In genomic region chr11:6769437-6769765, GRCm38 (mm10) we compare ENCODE assay signal across 13 mouse cellular contexts.
DNase-seq lines count a peak whose midpoint lies in the region; ATAC-seq lines count a peak whose summit lies in the region.
"Had no signal": no experiment of that assay in that cellular context is flagged by ENCODE, and none has a peak within 500 bp of the region (broad histone marks: within the 10 kb centered on the region; RNA-seq: fewer than 3 reads in every experiment).

No protein-coding gene starts in this region.

- H3K36me3 ChIP-seq in midbrain, embryonic 13.5 days, result no peaks in the 10 kb centered on the region
- H3K36me3 ChIP-seq in midbrain, embryonic 14.5 days (ENCODE audit: control insufficient read depth, insufficient read depth, low read length), result no peaks in the 10 kb centered on the region
- H3K36me3 ChIP-seq: embryonic facial prominence, embryonic 12.5 days; embryonic facial prominence, embryonic 15.5 days; forebrain, embryonic 12.5 days; hindbrain, embryonic 13.5 days had no signal

- H3K4me3 ChIP-seq in midbrain, embryonic 13.5 days (replicated peaks), result no peak overlapping the region
- no peak overlapping the region for H3K4me3 ChIP-seq in midbrain, embryonic 14.5 days (replicated peaks; ENCODE audit: low read depth, low read length)
- H3K4me3 ChIP-seq: embryonic facial prominence, embryonic 12.5 days; embryonic facial prominence, embryonic 15.5 days; forebrain, embryonic 12.5 days; hindbrain, embryonic 13.5 days had no signal

- H3K27ac ChIP-seq in midbrain, embryonic 13.5 days, result no peak overlapping the region
- no peak overlapping the region for H3K27ac ChIP-seq in midbrain, embryonic 14.5 days (replicated peaks; ENCODE audit: low read depth, low read length)
- H3K27ac ChIP-seq: embryonic facial prominence, embryonic 12.5 days; embryonic facial prominence, embryonic 15.5 days; forebrain, embryonic 12.5 days; hindbrain, embryonic 13.5 days; hindbrain, postnatal 0 days had no signal

- 0 out of 2 replicates have a peak, but pooled peaks have one; percentile 4 for ATAC-seq in midbrain, embryonic 13.5 days
- ATAC-seq in midbrain, embryonic 14.5 days (ENCODE audit: low FRiP score, low TSS enrichment), result no peak
- ATAC-seq in megakaryocyte-erythroid progenitor cell, adult 5-6 weeks (replicated peaks; ENCODE audit: low FRiP score, low TSS enrichment, poor library complexity, severe bottlenecking), result 0 out of 2 replicates have a peak, but pooled peaks have one; percentile 26

- no peaks in the 10 kb centered on the region for H3K9me3 ChIP-seq in midbrain, embryonic 13.5 days
- no peaks in the 10 kb centered on the region for H3K9me3 ChIP-seq in midbrain, embryonic 14.5 days (ENCODE audit: control insufficient read depth, low read length)
- H3K9me3 ChIP-seq: embryonic facial prominence, embryonic 15.5 days; hindbrain, embryonic 13.5 days had no signal

- DNase-seq in heart, adult 11 months, result peak; percentile 71
- DNase-seq in heart, postnatal 10 days, result no peak
- DNase-seq in midbrain, embryonic 14.5 days, result no peak
- DNase-seq in testis, postnatal 10 days (ENCODE audit: low spot score), result peak; percentile 31
- no peak for DNase-seq in gastrocnemius, adult 18-20 months (ENCODE audit: low spot score)

- peaks cover 2% of the 10 kb centered on the region; the same call in 1 of the 2 replicates for H3K27me3 ChIP-seq in midbrain, embryonic 13.5 days
- H3K27me3 ChIP-seq in midbrain, embryonic 14.5 days (ENCODE audit: control insufficient read depth, insufficient read depth, low read length), result peaks cover 5% of the 10 kb centered on the region; the same call in 1 of the 2 replicates
- H3K27me3 ChIP-seq: embryonic facial prominence, embryonic 12.5 days; embryonic facial prominence, embryonic 15.5 days; forebrain, embryonic 12.5 days had no signal

- no peaks in the 10 kb centered on the region for H3K4me1 ChIP-seq in midbrain, embryonic 13.5 days (replicated peaks)
- no peaks in the 10 kb centered on the region for H3K4me1 ChIP-seq in midbrain, embryonic 14.5 days (ENCODE audit: control insufficient read depth, insufficient read depth, low read length)
- H3K4me1 ChIP-seq: embryonic facial prominence, embryonic 15.5 days; forebrain, embryonic 12.5 days; hindbrain, embryonic 13.5 days had no signal

- no peak overlapping the region for H3K4me2 ChIP-seq in midbrain, embryonic 13.5 days (replicated peaks)
- H3K4me2 ChIP-seq in midbrain, embryonic 14.5 days (ENCODE audit: low read length), result no peak overlapping the region
- H3K4me2 ChIP-seq: embryonic facial prominence, embryonic 12.5 days; embryonic facial prominence, embryonic 15.5 days; heart, embryonic 11.5 days; hindbrain, embryonic 13.5 days had no signal

- 85% methylated on average over 7 of the region's 7 CpGs for WGBS in midbrain, embryonic 13.5 days
- WGBS in midbrain, embryonic 14.5 days, result 85% methylated on average over 7 of the region's 7 CpGs

- no peak overlapping the region for H3K9ac ChIP-seq in midbrain, embryonic 13.5 days (replicated peaks)
- no peak overlapping the region for H3K9ac ChIP-seq in midbrain, embryonic 14.5 days (replicated peaks; ENCODE audit: low read length)
- H3K9ac ChIP-seq: embryonic facial prominence, embryonic 12.5 days; embryonic facial prominence, embryonic 15.5 days; forebrain, embryonic 12.5 days; hindbrain, embryonic 13.5 days had no signal

- intact Hi-C loops in heart, postnatal 10 days (cut with DNase I), result loop anchor here (1.0 to 5.0 kb wide), 2 partner anchors 92 to 114 kb away; no protein-coding TSS in a partner anchor

Comparison
In these comparisons a context has a peak if more than half of its experiments do, and no peak if none do; other contexts are left out.
1. DNase-seq: peak in heart, adult 11 months (single experiment) and testis, postnatal 10 days (single experiment); none in heart, postnatal 10 days (0 of 2), midbrain, embryonic 14.5 days (single experiment) and gastrocnemius, adult 18-20 months (single experiment).